Mouse (Mus musculus) midbrain, embryonic 13.5 days (tissue): ENCODE measurements at regions not wholly inside any gene's neighbourhood (a gene's known extent, or its start where the extent isn't known, plus 50 kb on each side); places are given as distances from the start of the nearest gene placed in this dataset. TPM values are rescaled to one million over a fixed set of nuclear protein-coding genes. Genes with fewer than 3 reads are reported as not detected.

Experiments
- microRNA-seq: library from miRNA; unstranded; fragments of <30 nt; microRNA quantifications from one replicate; pipeline ENCODE4, GENCODE M21; 2016

Small RNA genes in the stretch of these regions (microRNA-seq; reads per million reads assigned to microRNA genes)
- not detected for gene Gm25942
